Mouse (Mus musculus) natural killer cell, adult 2 months (primary cell): ENCODE measurements at regions not wholly inside any gene's neighbourhood (a gene's known extent, or its start where the extent isn't known, plus 50 kb on each side); places are given as distances from the start of the nearest gene placed in this dataset.

Experiments used
- DNase-seq, 2 experiments: peaks; one replicate each; pipeline ENCODE4 v3.0.0; 2022; ENCODE audit warnings: low spot score in 2 of 2

DNA sequence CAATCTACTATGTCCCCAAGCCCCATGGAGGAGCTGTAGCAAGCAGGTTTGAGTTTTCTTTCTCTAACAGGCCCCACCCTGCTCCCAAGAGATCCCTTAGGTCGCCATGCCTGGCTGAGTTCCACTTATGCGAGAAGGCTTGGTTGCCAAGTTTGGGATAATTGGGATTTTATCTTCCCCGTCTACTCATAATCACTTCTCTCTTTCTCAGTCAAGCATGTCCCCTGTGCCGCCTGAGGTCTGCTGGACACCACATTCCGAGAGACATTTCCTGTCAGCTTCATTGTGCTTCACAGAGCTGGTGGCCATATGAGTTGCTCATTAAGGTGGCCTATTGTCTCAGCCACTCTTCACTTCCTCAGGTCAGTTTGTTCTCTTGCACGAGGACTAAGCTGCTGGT, 234.5 kb upstream of the Wscd1 start:
- no peak for DNase-seq

DNA sequence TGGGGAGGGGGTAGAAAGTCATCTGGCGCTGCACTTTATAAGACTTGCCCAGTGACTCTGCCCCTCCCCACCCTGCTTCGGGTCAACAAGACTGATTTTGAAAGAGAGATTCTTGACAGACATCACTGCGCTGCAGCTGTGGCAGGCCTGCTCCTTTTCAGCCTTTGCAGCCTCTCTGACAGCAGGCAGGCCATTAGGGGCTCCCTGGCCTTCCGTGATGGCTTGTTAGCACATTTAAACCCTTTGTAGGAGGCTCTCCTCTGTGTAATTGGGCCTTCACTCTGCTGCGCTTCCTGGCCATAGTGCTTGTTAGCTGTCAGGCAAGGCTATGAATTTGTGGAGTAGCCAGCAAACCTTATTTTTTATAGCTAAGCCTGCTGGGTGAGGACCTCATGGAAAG, 232.3 kb upstream of the Wscd1 start:
- no peak for DNase-seq

DNA sequence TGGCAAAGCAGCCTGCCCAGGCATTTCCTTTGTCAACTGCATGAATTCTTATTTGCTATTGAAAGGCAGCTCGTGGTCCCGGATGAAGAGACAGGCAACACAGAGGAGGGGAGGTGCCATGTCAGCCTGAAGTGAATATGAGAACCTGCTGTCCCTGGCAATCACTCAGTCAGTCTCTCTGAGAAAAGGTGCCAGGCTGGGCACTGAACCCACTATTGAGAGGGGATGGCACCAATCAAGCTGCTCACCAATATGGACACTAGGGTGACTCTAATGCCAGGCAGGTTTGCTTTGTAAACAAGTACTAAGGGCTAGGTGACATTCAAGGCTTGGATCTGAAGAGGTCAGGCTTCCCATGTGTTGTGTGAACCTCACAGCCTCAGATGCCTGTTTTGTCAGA, 222.0 kb upstream of the Wscd1 start:
- no peak for DNase-seq

- no peak for DNase-seq
These were observed 221.1 kb upstream of the Wscd1 start for GRCm38 (mm10) chr11:71528588-71528987.

GRCm38 (mm10) chr11:71541178-71541845, 208.4 kb upstream of the Wscd1 start:
- DNase-seq, result no peak

- DNase-seq, result no peak
These were observed 192.3 kb upstream of the Wscd1 start for GRCm38 (mm10) chr11:71557412-71557811.

DNA sequence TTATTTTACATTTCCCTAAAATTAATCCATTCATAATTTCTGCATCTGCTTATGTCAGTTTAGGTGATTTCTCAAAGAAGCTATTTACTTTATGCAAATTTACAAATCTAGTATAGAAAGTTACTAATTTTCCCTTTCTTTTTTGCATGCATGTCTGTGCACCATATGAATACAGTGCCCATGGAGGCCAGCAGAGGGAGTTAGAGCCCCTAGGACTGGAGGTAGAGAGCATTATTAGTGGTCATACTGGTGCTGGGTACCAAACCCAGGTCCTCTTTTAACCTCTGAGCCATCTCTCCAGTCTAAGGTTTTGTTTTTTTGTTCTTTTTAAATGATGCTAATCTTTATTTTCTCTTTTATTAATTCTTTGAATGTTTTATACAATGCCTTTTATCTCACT, 184.9 kb upstream of the Wscd1 start:
- DNase-seq, result no peak

DNA sequence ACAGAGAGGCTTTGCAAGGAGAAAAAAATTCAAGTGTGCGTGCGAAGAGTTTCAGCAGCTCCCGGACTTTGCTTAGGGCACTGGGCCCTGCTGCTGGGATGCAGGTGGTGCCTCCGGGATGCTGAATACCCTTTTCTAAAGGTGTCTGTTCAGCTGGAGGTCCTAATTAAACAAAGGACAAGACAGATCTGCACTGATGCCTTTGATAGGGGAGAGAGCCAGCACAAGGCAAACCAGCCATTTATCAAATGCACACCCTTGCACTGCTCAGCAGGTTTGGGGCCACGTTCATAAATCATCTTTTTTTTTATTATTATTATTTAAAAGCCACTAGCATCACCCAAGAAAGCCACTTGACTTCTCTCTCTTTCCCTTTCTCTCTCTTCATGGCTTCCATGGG, 172.9 kb upstream of the Wscd1 start:
- DNase-seq, result no peak

GRCm38 (mm10) chr11:71581775-71582174, 167.9 kb upstream of the Wscd1 start:
- no peak for DNase-seq

GRCm38 (mm10) chr11:71591014-71591413, 158.7 kb upstream of the Wscd1 start:
- DNase-seq, result no peak

DNA sequence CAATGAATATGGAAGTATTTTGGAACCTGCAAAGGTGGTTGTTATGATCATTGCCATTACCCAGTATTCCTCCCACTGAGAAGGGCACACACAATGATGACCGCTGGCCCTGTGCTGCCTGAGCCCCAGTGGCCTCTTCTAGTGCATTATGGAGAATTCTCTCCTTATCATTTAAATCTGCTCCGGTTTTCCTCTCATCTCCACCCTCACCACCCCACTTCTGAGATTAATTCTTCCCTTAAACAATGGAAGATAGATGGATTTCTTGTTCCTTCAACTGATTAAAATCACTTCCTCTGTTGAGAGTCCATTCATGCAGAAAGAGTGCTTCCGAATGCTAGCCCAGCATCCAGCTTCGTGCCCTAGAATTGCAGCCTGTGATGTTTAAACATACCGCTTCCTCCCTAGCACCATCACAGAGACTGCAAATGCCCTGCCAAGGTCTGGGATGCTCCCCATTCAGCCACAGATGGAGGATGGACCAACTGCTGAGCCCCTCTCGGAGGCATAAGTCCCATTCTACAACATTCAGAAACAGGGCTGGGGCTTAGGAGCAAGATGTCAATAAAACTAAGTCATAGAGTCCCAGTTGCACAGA, 155.4 kb upstream of the Wscd1 start:
- DNase-seq, result no peak

GRCm38 (mm10) chr11:71597709-71598108, 152.0 kb upstream of the Wscd1 start:
- no peak for DNase-seq

- DNase-seq, result no peak
These were observed 138.9 kb upstream of the Wscd1 start for GRCm38 (mm10) chr11:71610782-71611181.

GRCm38 (mm10) chr11:71615526-71615925, 134.2 kb upstream of the Wscd1 start:
- DNase-seq, result no peak

DNA sequence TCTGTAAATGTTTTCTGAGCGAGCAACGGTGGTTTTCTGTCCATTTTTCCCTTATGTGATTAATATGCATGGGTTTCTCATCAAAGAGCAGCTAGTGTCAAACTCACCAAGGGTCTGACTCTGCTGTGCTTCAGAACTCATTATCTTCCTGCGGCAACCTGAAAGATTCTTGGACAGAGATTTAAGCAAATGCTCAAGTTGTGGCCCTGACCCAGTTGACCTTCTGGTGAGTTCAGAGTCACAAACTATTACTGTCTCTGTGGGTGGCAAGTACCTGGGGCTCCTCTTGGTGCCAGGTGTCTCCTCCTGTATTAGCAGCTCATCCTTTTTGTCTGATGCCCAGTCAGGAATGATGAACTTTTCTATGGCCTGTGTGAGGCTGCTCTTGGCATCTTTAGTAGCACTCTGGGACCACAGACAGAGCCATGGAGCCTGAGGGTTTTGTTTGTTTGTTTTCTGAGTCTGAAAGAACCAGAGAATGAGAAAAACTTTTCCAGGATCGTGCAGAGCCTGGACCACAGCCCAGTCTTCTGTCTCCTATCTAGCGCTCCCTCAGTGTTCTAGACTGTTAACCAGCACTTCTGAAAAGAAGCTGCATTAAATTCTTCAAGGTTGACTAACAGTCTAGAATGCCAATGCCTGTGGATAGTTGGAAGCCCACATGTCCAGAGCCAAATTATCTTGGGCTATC, 124.1 kb upstream of the Wscd1 start:
- DNase-seq, result no peak

DNA sequence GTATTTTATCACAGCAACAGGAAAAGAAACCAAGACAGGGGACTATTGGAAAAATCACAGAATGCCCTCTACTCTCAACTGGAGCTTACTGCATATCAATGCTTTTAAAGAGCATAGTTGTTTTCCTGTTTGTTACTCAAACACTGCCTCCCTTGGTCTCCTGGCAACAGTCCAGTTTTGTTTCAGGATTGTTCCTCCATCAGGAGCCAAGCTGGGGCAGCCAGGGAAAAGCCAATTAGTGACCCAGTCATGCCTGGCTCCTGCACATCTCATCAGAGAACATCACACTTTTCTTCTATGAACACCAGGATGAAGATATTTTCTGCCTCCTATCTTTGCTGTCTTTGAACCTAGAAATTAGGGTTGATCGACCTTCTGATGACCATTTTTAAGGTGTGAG, 113.6 kb upstream of the Wscd1 start:
- DNase-seq, result no peak

- no peak for DNase-seq
These were observed 112.9 kb upstream of the Wscd1 start for GRCm38 (mm10) chr11:71636785-71637184.

DNA sequence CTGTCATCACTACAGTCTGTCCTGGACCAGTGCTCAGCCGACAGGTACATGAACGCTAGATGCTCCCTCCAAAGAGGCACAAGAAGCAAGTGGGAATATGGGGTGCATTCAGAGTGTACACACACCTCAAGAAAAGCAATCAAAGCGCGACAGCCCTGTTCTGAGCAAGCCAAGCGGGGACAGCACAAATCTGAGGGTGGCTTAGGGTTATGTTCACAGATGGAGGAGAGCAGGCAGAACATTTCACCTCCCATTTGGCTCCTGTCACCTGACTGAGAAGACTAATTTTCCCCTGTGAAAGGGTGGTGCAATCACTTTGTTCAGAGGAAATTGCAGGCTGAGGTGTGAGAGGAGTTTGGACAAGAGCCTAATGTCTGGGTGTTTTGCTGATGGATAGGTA, 106.8 kb upstream of the Wscd1 start:
- no peak for DNase-seq

DNA sequence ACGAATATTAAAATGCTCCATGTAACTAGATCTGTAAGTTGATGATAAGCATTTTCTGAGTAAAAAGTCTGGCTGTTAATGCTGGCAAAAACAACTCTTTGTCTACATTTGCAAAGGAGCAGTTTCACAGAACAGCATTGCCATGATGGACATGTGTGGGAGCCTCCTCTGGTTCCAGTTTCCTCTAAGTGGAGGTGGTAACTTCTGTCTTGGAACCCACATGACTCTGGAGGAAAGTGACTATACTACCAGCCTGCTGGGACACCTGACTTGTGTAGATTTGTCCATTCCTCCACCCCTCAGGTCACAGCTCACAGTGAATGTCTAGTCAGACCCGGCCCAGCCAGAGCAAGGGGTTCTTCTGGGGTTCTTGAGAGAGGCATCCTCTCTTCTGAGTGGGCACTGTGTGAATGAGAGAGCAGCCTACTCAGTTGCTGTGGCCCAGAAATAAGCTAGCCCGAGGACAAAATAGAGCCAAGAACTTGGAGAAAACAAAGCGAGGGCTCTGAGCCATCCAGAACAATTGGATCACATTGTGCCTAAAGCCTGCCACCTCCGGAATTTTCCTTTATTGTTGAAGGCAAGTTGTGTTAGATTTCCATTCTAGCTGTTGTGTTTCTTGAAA, 97.9 kb upstream of the Wscd1 start:
- DNase-seq, result no peak

- DNase-seq, result no peak
These were observed 97.3 kb upstream of the Wscd1 start for GRCm38 (mm10) chr11:71652381-71652775.

DNA sequence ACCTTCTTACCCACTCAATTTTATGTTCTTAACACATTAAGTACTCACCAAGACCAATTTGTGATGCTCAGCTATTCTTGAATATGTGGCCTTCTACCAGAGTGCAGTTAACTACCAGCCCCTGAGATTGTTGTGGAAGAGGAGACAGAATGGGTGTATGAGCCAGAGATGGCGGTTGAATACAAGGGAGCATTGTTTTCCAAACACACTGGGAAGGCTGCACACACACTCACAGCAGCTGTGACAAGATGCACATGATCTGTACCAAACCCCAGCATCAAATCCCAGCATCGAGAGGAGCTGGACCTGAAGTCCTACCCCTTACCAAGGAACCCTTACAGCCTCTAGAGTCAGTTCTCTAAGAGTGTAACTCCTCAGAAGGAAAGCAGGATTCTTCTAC, 91.4 kb upstream of the Wscd1 start:
- no peak for DNase-seq

- DNase-seq, result no peak
These were observed 79.3 kb upstream of the Wscd1 start for GRCm38 (mm10) chr11:71670111-71671050.
